Mouse (Mus musculus): ENCODE measurements at regions not wholly inside any gene's neighbourhood (a gene's known extent, or its start where the extent isn't known, plus 50 kb on each side); places are given as distances from the start of the nearest gene placed in this dataset.
A peak's percentile ranks its signal among the peaks of the same experiment; 100 is the strongest.

DNA sequence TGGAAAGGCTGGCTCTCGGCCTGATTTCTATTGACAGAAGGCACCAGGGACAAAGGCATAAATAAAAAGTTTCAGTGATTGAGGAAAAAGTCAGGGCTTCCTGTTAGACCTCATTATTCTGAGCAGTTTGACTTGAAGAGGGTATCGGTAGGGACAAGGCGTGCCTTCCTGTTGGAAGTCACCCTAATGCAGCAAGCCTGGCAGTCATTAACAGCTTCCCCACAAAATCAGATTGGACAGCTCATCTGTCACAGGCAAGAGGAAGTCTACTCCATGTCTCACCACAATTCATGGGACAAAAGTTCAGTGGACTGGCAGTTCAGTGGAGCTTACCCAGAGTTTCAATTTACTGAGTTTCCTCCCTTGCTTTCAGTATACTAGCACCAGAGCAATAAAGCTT lies 715.5 kb downstream of the Fam181b start:
- DNase-seq: no peak

DNA sequence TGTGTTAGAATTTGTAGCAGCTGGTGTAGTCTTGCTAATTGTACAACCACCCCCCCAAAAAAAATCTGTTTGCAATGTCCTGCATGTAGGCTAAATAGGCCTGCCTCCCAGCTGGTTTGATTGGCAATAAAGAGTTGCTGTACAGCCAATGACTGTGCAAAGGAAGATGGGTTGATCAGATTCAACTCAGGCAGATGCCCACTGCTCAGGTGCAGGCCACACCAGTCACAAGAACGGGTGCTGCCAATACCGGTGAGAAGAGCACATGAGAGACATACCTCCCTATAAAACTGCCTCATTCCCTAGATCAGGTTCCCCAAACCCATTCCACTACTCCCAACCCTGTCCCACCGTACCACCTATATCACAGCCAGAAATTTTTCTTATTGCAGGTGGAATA lies 756.0 kb downstream of the Fam181b start:
- DNase-seq: no peak

DNA sequence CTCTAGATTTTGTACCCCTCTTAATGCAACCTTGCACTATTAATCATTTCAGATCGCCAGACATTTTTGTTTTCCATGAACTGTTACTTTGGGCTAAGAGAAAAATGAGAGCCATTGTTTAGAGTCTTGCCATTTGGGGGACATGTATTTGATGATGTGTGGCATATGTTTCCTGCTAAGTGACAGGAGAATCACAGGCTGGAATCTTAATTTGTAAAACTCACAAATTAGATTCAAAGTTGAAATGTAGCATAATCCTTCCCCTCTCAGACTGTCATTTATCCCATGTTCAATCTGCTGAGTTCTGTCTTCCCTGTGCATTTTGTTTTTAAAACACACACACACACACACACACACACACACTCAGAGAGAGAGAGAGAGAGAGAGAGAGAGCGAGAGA lies 756.5 kb downstream of the Fam181b start:
- no peak for DNase-seq

DNA sequence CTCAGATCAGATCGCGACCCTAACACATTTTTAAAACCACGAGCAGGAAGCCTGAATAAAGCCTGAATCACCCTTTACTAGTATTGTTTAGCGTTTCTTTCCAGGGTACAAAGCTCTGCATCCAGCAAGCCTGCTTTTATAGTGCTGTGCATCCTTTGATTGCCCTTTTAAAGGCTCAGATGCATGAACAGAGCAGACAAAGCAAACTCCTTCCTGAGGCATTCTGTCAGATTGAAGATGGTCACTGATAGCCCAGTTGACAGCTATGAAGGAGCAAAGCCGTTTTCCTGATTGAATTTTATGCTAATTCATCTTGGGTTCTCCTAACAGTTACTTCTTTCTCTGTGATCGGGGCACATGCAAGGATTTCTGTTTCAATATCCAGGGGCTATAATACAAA lies 775.4 kb downstream of the Fam181b start:
- no peak for DNase-seq

DNA sequence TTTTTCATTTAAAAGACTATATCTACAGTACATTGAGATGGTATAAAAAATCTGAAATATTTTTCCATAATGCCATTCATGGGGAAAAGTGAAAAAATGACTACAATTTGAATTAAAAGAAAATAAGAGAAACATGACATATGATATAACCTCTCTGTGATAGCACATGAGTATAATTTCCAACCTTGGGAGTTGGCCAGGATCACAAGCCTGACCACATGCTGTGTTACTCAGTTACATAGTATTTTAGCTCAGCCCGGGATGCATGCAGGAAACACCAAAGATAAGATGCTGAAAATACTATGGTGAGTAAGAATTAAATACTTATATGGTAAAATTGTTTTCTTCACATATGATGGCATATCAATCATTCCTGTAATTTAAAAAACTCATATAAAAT lies 814.0 kb downstream of the Fam181b start:
- DNase-seq: no peak

DNA sequence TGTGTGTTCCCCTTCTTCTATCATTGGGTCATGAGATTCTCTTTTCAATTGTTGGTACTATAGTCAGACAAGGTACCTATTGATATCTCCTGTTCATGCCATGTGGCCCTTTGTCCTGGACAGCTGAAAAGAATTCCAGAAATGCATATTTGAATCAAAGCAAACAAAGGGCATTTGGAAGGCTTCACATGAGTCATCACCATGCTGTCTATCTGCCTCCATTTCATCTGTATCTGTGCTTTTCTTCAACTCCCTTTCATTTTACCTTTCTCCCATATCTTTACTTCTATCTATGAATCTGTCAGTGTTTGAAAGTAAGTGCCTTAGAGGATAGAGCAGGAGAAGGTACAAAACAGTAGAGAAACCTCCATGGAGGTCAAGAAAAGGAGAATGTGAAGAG lies 817.3 kb downstream of the Fam181b start:
- DNase-seq: no peak

DNA sequence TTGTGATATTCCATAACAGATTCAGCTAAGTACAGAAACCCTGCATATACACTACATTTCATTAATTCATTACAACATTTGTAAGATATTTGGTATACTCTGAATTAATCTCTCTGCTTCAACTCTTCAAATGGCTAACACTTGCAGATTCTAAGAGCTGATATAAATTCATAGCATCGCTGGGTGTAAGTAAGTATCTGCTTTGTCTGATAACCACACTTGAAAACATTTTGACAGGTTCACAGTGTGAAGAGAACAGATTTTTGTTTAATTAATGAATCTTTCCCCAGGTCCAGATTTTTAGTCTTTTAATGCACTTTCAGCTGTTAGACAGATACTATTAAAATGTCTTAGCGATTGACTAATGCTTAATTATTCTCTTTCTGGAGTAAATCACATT lies 823.1 kb downstream of the Fam181b start:
- DNase-seq: no peak

DNA sequence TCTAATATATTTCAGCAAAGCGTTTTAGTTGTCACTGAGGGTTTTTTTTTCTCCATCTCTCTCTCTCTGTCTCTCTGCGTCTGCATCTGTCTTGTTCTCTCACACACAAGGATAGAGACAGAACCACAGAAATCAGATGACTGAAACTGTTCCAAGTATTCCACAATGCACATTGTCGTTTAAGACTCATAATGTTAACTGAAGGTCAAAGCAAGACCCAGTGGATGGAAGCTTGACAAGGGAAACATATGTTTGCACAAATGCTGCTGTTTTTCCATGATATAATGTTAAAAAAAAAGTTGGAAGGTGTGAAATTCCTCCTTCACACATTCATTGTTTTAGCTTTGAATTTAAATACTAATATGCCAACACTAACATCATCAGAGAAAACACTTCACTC lies 857.3 kb downstream of the Fam181b start:
- no peak for DNase-seq

DNA sequence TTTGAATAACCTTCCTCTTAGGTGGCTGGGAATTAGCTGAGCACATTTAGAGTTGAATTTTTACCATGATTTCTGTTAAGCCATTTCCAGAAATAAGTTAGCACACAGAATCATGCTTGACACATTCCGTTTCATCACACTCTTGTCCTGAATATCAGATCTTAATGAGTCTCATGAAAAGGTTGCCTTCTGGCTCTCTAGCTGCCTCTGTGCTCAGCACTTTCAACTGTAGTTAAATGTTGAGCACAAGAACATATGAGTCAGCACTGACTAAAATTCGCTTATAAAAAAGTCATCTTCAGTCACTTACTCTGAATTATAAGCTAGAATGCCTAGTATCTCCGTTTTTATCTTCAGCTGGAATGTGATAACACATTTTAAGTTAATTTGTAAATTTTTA lies 902.4 kb downstream of the Fam181b start:
- no peak for DNase-seq

DNA sequence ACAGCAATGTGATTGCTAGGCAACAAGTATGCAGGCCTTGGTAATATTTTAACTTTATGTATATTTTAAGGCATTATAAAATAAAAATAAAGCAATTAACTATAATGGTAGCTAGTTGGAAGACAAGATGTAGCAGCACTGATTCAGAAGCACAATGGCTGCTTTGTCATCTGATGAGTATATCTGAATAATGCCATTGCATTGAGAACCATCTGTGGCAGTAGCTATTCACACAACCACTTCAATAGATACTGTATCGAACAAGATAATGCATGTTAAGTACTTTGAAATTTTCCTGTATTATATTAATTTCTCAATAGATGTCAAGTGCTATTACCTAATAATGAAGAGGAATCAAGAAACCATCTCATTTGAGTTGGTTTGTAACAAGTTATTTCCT lies 923.1 kb downstream of the Fam181b start:
- DNase-seq: no peak

DNA sequence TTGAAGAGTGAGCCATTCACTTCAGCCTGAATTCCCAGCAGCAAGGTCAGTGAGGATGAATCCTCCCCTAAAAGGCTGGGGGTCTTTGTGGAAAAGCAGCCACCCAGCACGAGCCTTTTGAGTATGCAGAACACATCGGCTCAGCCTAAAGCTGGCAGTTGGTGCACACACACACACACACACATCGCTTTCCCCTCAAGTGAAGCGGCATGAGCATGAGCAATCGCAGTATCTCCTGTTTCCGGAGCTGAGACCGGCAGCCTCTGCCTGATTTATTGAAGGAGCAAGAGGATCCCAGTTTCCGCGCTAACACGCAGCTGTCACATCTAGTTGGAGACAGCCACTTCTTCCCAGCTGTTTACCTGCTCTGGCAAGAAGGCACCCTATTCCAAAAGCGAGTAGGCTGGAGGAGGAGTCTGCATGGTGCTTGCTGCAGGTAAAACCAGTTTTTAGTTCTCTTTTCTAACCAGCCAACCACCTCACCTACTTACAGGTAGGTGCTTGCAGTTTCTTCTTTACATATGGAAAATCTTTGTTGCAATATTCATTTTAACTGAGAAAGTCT lies 962.9 kb downstream of the Fam181b start:
- DNase-seq: peak in 1 of 2 experiments; percentile 4

DNA sequence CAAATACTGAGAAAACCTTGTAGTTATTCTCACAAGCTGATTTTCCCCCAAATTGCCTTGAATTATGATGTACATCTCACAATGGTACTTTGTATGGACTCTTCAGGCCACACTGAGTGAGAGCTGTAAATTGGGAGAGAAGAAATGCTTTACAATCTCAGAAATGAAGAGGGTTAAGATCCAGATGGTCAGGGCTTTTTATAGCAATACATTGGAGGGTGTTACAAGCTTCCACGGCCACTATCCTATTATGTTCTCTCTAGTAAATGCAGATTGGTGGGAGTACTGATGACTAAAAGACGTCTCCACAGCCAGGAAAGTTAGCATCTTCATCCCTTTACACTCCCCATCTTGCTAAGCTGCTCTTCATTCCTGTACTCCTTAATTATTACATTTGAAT lies 965.8 kb downstream of the Fam181b start:
- no peak for DNase-seq

DNA sequence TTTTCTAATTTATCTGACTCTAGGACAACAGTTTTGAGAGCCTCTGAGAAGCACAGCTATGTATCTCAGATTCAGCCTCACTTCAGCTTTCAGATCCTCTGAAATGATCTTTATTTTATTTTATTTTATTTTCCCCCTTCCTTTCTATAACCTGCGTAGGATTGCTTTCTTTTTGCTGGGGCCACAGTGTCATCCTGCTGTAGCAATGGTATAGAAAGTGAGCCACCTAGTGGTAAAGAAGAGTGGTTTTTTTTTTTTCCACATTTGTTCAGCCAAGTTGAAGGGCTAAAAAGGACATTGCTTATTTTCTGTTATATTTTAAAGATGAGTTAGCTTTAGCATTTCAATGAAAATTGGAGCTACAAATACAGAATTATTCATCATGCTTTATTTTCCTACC lies 966.4 kb downstream of the Fam181b start:
- DNase-seq: peak in 1 of 2 experiments; percentile 7

DNA sequence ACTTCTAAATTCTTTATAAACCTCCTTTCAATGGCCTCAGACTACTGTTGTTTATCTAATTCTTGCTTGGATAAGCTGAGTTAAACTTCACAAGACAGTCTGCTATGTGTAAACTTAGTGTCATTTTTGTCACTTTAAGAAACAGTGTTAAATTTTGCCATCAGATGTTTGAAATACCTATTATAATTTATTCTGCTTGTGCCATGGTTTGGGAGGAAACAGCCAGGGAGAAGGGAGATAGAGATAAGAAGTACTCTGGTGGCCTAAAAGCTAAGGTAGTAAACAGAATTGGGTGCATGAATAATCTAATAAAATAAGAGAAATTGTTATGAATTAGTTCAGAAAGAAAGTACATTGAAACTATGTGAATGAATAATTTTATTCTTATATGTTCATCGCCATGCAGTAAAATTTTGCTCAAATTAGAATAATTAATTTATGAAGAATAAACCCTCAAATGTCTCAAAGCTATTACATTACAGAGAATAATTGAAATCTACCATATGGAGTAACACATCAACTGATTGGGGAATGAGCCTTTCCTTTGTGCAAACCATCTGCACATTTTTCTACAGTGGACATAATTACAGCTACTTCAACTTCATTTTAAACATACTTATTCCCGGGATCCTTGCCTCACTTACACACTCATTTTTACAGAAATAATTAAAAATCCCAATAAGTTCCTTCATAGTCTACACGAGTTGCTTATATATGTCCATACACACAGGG lies 982.3 kb downstream of the Fam181b start:
- no peak for DNase-seq

All from cerebellum, postnatal 25 days (tissue).